ENCODE assay signal across 7 mouse cellular contexts in the genomic region with DNA sequence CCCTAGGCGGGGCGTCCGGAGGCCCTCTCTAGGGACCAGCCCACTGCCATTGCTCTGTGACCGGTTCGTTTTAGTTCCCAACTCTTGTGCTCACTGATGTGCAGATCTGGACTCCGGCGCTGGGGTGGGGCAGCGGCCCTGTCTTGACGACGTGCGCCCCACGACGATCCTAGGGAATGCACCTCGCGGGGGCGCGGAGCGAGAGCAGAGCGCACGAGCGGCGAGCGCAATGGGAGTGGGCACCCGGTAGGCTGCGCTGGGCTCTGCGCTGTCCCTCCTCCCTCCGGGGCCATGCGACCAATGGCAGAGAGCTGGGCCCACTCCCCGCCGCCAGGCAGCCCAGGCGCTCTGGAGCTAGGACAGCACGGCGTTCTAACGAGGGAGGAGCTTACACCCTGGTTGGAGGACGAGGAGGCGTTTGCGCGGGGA. TPM values are rescaled to one million over a fixed set of nuclear protein-coding genes. Genes with fewer than 3 reads are reported as not detected.
DNase-seq lines count a peak whose midpoint lies in the region; ATAC-seq and TF ChIP-seq lines count a peak whose summit lies in the region.

A gene (minus strand): TSS at position 245 of the 429 bp plus-strand sequence.

- no peaks in the 10 kb centered on the region for H3K9me3 ChIP-seq in forebrain, embryonic 12.5 days
- no peaks in the 10 kb centered on the region for H3K9me3 ChIP-seq in hindbrain, embryonic 15.5 days
- H3K9me3 ChIP-seq in limb, embryonic 14.5 days (ENCODE audit: control insufficient read depth, low read length), result no peaks in the 10 kb centered on the region

- ATAC-seq in forebrain, embryonic 12.5 days (ENCODE audit: low FRiP score), result peak; percentile 99
- peak; percentile 96 for ATAC-seq in hindbrain, embryonic 15.5 days (ENCODE audit: low FRiP score, low read depth)
- ATAC-seq in limb, embryonic 14.5 days (ENCODE audit: low FRiP score, low read depth), result peak; percentile 89

- no peaks in the 10 kb centered on the region for H3K36me3 ChIP-seq in forebrain, embryonic 12.5 days (replicated peaks)
- no peaks in the 10 kb centered on the region for H3K36me3 ChIP-seq in hindbrain, embryonic 15.5 days
- no peaks in the 10 kb centered on the region for H3K36me3 ChIP-seq in limb, embryonic 14.5 days (ENCODE audit: control insufficient read depth, insufficient read depth, low read length)

- H3K27ac ChIP-seq in forebrain, embryonic 12.5 days, result no peak within 1 kb of the TSS
- no peak within 1 kb of the TSS for H3K27ac ChIP-seq in hindbrain, embryonic 15.5 days (replicated peaks)
- H3K27ac ChIP-seq in limb, embryonic 14.5 days (replicated peaks; ENCODE audit: low read depth, low read length), result no peak within 1 kb of the TSS

- H3K4me2 ChIP-seq in forebrain, embryonic 12.5 days, result peak within 1 kb of the TSS; percentile 83
- H3K4me2 ChIP-seq in hindbrain, embryonic 15.5 days, result peak within 1 kb of the TSS; percentile 90
- peak within 1 kb of the TSS; percentile 92 for H3K4me2 ChIP-seq in limb, embryonic 14.5 days (replicated peaks; ENCODE audit: low read depth, low read length, severe bottlenecking)

- H3K9ac ChIP-seq in forebrain, embryonic 12.5 days, result peak within 1 kb of the TSS; percentile 53
- H3K9ac ChIP-seq in hindbrain, embryonic 15.5 days, result peak within 1 kb of the TSS; percentile 46
- H3K9ac ChIP-seq in limb, embryonic 14.5 days (ENCODE audit: low read depth, low read length, severe bottlenecking), result peak within 1 kb of the TSS; percentile 46

- WGBS in forebrain, embryonic 12.5 days, result under 1% methylated on average over 38 of the region's 38 CpGs
- under 1% methylated on average over 38 of the region's 38 CpGs for WGBS in hindbrain, embryonic 15.5 days
- 1% methylated on average over 35 of the region's 38 CpGs for WGBS in limb, embryonic 14.5 days

- DNase-seq in ovary, postnatal 36 days (ENCODE audit: low spot score), result peak; percentile 26
- no peak for DNase-seq in ovary, postnatal 14 days (ENCODE audit: low spot score)
- peak; percentile 43 for DNase-seq in limb, embryonic 14.5 days (ENCODE audit: low spot score)
- peak; percentile 62 to 69 for DNase-seq in right cerebral cortex, adult 2 months (ENCODE audit: low spot score in 2 of 2)
- DNase-seq in spleen, postnatal 10 days (ENCODE audit: low spot score in 2 of 2), result no peak

- H3K4me3 ChIP-seq in forebrain, embryonic 12.5 days (replicated peaks), result peak within 1 kb of the TSS; percentile 50
- H3K4me3 ChIP-seq in hindbrain, embryonic 15.5 days, result peak within 1 kb of the TSS; percentile 58
- H3K4me3 ChIP-seq in limb, embryonic 14.5 days (replicated peaks; ENCODE audit: low read length), result peak within 1 kb of the TSS; percentile 46

- H3K4me1 ChIP-seq in forebrain, embryonic 12.5 days, result peaks cover 12% of the 10 kb centered on the region
- peaks cover 14% of the 10 kb centered on the region for H3K4me1 ChIP-seq in hindbrain, embryonic 15.5 days (replicated peaks)
- no peaks in the 10 kb centered on the region for H3K4me1 ChIP-seq in limb, embryonic 14.5 days (ENCODE audit: control insufficient read depth, insufficient read depth, low read length)

- TF ChIP-seq POLR2A in limb, embryonic 14.5 days (IDR thresholded peaks at IDR 0.05; ENCODE audit: borderline replicate concordance, extremely low read depth, insufficient read depth, insufficient read length), result no peak

- H3K27me3 ChIP-seq in forebrain, embryonic 12.5 days, result peaks cover 40% of the 10 kb centered on the region
- H3K27me3 ChIP-seq in hindbrain, embryonic 15.5 days, result peaks cover 4% of the 10 kb centered on the region; the same call in 1 of the 2 replicates
- H3K27me3 ChIP-seq in limb, embryonic 14.5 days (ENCODE audit: control insufficient read depth, insufficient read depth, low read length), result peaks cover 26% of the 10 kb centered on the region; the same call in 1 of the 2 replicates

RNA-seq across cellular contexts. Expression of the gene that starts here (rescaled TPM):
- 0.50 and 0.74 TPM in 2 replicates for polyA plus RNA-seq in forebrain, embryonic 12.5 days (2016; fragmentation: Nextera tagmentation; extraction: Ambion mirVana)
- 1.2 and 1.4 TPM in 2 replicates for polyA plus RNA-seq in hindbrain, embryonic 15.5 days (2015; fragmentation: Nextera tagmentation; extraction: Ambion mirVana)
- polyA plus RNA-seq in limb, embryonic 14.5 days (2012; rRNA removed), result 0.53 and 0.65 TPM in 2 replicates
- polyA plus RNA-seq in limb, embryonic 14.5 days (2014; fragmentation: Nextera tagmentation; extraction: Ambion mirVana), result 0.08 and 0.21 TPM in 2 replicates

Comparison
In these comparisons a context has a peak if more than half of its experiments do, and no peak if none do; other contexts are left out.
1. DNase-seq: peak in ovary, postnatal 36 days (single experiment) and right cerebral cortex, adult 2 months (2 of 2); none in ovary, postnatal 14 days (single experiment) and spleen, postnatal 10 days (0 of 2).
2. Peak in ATAC-seq, H3K4me3 ChIP-seq, H3K9ac ChIP-seq and H3K4me2 ChIP-seq in forebrain, embryonic 12.5 days; RNA of the gene not detected or under 1 TPM.
3. Peak in DNase-seq, ATAC-seq, H3K4me3 ChIP-seq, H3K9ac ChIP-seq and H3K4me2 ChIP-seq in limb, embryonic 14.5 days; RNA of the gene not detected or under 1 TPM.
4. Peak in every context shown above with its lines, with median percentiles within 50 percentile points of each other: ATAC-seq, H3K4me2 ChIP-seq, H3K4me3 ChIP-seq and H3K9ac ChIP-seq.